Mouse (Mus musculus): ENCODE results near the gene Cstf1. TPM values are rescaled to one million over a fixed set of nuclear protein-coding genes. Genes with fewer than 3 reads are reported as not detected.

The Cstf1 gene
- 27.0 and 28.1 TPM in 2 replicates for polyA plus RNA-seq (2012; rRNA removed)

DNA sequence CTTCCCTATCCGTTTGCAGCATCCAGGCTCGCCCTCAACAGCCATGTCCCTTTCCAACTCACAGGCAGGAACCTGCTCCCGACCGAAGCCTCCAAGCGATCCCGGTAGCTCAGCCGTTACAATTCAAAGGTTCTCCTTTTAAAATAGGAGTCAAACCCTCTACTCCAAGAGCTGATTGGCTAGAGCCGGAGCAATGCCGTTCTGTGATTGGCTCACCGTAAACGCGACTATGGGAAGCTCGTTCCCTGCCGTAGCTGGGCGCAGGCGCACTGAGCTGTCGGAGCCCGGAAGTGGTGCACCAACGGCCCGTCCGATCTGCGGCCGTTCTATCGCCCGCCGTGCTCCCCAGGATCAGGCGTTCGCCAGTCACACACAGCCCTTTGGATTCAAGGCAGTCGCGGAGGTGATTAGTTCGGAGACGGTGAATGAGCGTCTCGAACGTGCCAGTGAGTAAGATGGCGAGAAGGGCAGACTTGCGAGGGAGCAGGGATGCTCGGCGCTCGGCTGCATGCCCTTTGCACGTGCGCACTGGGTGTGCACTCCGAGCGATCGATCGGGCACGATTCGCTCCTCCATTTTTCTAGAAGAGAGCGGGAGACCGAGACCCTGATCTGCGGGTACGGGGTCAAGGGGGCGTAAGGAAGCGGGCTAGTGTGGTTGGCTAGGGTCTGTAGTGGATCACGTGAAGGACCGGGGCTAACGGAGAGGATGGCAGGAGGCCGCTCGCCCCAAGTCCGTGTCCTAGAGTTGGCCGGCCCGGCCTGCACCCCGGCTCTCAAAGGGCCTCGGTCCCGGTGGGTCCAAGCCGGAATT, at the start of gene Cstf1, which contains the start of gene Aurka:
Gene Cstf1, plus strand, starts transcription at position 271 of the 813 bp plus-strand sequence.
Gene Aurka, minus strand, starts transcription at position 125 of the 813 bp plus-strand sequence.
- DNase-seq (ENCODE audit: low spot score), result peak; percentile 94

DNA sequence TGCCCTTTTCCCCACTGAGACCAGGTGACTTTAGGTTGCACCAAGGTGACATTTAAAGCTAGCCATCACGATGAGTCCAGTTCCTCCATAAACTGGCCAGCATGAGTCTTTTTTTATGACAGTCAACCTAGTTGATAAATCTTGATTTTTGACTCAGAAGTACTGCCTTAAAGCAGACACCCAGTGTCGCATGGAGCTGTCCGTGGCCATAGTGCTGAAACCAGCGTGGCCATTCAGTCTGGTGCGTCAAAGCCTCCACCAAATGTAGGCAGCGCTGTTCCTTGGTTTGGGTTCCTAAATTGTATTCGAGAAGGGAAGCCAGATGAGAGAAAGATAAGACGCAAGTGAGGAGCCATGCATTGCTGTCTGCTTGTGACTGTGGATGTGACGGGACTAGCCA, 49.6 kb upstream of the Cstf1 start:
- no peak for DNase-seq (ENCODE audit: low spot score)

DNA sequence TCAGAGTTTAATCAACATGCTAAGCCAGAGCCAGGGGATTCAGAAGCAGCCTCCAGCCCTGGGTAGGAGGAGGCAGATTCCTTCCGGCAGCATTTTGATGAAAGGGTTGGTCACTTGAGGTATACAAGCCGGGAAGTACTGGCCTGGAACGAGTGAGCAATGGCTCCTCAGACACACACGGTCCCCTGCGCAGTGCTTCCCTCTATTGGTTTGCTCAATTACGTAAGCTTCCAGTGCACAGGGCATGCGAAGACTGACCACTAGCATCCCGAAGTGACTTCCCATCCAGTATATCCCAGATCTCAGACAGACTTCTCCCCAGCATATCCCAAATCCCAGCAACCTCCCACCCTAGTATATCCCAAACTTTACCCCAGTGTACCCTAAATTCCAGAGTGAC, 42.2 kb upstream of the Cstf1 start:
- no peak for DNase-seq (ENCODE audit: low spot score)

DNA sequence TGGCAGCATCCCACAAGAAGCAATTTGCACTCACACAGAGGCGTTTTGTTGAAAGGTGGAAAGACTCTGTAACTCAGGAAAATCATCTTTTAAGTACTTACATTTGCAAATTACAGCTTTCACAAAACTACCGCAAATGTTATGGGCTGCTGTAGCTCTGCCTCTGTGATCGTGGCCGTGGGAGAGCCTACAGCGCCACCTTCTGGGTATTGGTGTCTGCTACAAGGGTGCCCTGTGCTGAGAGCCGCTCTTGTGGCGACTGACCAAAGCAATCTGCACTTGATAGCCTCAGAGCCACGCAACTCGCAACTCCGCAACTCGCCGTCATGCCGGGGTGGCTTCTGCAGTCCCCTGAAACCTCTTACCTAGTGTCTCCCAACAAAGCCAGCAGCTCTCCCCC, 41.3 kb upstream of the Cstf1 start:
- no peak for DNase-seq (ENCODE audit: low spot score)

DNA sequence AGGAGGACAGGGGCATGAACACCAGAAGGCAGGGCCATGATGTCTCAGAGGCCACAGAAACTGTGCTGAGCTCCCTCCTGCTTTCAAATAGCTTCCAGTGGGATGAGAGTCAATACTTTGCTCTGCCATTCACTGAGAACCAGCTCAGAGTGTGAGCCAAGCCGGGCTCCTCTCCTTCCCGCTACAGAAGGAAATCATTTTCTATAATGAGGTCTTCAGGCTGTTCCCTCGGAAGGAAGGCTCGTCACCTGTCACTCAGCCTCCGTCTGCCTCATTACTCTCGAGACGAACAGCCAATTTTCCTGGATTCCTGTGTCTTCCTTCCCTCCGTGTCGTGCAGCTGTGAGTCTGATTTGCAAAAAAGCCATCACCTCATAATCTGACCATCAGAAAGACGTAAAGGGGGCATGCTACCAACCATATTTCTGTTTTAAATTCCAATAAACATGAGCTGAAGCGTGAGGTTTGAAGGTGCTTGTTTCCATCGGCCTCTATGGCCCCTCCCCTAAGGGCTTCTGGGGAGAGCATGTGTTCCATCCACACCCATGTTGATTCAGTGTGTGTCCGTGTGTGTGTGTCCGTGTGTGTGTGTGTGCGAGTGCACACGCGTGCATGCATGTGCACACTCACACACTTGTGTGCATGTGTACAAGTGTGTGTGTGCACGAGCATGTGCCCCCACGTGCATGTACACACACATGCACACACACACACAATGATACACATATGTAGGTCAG, 32.1 kb upstream of the Cstf1 start:
- no peak for DNase-seq (ENCODE audit: low spot score)

DNA sequence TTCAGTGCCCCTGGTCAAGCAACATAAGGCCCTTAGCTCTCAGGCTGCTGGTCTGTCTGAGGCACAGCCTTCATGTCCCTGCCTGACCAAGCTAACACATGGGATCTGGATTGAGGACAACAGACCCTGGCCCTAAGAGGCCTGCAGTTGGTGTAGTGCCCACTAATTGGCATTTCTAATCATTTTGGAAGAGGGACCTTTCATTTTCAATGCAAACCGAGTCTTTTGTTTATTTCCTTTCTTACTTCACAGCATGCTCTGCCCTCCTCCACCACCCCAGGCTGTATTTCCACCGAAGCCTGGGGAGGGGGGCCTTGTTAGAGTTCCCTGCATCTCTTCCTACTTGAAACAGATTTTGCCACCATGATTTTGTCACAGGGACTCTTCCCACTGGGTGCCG, 29.5 kb upstream of the Cstf1 start:
- no peak for DNase-seq (ENCODE audit: low spot score)

DNA sequence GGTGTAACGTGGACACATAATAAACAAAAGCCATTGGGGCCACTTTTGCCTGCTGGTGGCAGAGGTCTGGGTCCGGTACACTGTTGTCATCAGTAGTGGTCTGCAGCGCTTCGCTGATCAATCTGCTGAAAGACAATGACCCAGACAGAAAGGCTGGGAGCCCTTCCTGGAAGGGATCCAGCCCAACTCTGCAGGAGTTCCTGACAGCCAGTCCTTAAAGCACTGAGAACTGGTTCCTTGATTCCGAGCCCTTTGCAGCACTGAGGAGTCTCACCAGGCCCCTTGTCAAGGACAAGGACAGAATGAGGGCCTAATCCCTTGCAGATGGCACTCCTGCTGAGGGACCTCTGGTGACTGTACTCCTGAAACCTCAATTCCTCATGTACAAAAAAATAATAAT, 28.9 kb upstream of the Cstf1 start:
- DNase-seq (ENCODE audit: low spot score), result no peak

DNA sequence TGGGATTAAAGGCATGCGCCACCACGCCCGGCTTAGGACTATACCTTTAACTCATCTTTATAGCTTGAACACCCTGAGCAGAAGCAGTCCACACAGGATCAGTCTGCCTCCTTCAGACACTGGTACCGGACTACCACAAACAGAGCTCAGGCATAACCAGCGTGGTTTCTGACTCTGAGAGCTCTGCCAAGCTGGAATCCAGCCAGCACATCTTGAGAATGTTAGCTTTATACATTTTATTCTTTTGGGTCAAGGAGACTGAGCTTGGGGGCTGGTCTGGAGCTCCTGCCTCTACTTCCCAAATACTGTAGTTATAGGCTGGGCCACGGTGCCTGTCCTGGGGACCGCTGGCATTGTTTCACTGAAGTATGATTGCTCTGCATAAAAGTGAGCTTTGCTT, 26.7 kb upstream of the Cstf1 start:
- DNase-seq (ENCODE audit: low spot score), result no peak

DNA sequence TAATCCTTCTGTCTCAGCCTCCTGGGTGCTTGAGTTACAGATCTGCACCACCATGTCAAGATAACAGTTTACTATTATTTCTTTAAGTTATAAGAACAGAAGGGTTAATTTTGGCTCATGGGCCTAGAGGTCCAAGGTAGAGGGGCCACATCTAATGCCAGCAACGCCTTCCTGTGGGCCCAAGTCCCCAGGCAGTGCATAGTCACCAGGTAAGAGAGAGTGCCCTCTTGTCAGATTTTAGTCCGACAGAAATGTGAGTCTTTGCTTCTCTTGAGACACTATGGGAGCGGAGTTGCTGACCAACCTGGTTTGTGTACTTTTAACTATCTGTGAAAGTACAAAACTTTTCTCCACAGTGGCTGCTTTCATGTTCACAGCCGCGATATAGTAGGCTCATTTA, 25.8 kb upstream of the Cstf1 start:
- DNase-seq (ENCODE audit: low spot score), result no peak

DNA sequence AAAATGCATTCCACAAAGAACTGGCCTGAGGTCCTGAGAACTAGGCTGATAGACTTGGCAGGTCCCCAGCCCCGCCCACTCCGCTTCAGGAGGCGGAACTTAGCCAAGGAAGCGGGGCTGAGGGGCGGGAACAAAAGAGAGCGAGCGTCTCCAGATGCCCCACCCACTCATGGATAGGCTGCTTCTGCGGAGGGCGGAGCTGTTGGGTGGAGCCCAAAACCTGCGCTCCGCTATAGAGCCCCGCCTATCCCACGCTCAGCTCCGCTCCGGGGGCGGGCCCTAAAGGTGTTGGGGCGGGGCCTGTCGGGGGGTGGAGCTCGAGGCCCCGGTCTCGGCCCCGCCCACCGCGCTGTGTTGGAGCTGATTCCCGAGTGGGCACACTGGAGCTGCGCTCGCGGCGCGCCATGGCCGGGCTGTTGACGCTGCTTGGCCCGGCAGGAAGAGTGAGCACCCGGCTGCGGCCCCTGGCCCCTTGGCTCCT, 25.2 kb upstream of the Cstf1 start, which contains the start of gene Fam210b:
Gene Fam210b, plus strand, starts transcription at position 308 of the 481 bp plus-strand sequence.
- DNase-seq (ENCODE audit: low spot score), result peak; percentile 93

DNA sequence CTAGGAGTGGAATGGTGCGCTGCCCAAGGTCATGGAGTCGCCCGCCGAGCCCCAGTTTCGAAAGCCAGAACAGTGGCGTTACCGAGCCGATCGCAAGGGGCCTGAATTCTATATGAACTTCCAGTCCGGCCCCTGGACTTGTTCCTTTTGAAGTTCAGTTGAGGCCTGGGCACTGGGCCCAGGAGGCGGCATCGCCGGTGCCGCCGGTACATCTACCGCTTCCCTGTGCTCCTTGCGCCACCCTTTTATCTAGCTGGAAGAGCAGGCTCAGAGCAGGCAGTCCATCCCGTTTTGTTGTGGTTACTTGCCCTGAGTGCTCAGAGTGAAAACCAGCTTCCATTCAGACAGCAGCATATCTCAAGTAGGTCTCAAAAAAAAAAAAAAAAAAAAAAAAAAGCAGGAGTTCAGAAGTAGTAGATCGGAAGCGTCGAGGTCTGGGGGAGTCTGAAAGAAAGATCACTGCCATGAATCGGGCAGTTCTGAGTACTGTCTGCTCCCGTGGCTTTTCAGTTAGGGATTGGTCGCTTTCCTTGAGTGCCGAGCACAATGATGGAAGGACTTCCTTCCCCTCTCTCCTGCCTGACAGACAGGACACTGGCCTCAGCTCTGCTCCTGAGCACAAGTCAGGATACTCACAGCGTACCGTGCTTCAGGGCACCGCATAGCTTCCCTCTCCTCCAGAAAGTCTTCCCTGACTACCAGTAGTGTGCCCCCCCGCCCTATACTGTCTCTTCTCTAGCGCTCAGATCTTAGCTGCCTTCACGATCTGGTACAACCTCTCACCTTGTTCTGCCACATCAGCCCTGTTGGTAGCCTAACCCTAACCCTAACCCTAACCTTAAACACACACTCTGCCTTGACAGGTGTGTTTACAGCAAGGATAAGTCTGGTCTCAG, 24.2 kb upstream of the Cstf1 start:
- DNase-seq (ENCODE audit: low spot score), result peak; percentile 36

DNA sequence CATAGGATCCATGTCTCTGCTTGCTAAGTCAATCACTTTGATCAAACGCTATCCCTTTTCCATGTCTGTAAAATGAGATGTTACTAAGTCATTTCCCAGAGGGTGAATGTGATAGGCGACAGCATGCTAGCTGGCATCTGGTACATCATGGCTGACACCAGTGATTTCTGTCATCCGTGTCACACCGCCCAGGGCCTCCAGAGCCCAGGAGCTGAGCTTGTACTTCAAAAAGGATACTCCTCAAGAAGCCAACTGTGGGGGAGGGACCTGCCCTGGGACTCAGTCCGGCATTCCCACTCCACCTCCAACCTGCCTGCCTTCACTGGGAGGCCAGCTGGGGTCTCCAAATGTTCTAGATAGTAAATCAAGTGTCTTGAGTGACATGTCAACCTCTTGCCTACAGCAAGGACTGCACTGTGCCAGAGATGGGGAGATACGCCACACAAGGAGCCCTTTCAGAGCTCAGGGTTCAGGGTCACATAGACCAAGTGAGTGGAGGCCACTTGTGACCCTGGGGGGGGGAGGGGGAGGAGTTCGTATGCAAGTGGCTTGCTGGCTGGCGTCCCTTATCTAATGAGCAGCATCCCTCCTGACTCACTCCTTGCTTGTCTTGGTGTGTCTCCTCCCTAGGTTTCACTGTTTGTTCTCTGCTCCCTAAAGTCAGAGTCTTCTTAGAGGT, 23.4 kb upstream of the Cstf1 start:
- no peak for DNase-seq (ENCODE audit: low spot score)

DNA sequence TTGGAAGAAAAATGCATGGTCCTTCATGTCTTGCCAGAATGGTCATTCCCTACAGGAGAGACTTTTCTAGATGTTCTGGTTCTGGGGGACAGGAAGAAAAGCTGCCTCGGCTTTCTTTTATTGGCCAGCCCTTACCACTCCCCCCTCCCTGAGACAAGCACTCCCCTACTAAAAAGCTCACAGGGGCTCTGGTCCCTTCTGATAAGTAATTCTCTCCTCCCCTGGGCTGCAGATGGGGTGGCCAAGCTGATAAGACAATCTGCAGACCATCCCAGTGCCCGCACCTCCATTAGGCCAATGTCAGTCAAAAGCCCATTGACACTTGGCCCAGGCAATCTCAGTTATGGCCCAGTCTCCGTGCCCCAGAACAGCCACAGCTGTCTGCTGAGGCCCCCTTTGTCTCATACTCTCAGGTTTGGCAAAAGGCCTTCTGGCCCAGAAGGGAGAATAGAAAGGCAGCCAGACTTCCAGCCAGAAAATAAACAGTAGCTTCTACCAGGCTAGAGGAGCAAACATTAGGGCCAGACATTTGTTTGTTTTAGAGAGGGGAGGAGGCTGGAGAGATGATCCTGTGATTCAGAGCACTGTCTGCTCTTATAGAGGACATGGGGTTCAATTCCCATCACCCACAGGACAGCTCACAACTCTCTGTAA, 22.1 kb upstream of the Cstf1 start:
- no peak for DNase-seq (ENCODE audit: low spot score)

DNA sequence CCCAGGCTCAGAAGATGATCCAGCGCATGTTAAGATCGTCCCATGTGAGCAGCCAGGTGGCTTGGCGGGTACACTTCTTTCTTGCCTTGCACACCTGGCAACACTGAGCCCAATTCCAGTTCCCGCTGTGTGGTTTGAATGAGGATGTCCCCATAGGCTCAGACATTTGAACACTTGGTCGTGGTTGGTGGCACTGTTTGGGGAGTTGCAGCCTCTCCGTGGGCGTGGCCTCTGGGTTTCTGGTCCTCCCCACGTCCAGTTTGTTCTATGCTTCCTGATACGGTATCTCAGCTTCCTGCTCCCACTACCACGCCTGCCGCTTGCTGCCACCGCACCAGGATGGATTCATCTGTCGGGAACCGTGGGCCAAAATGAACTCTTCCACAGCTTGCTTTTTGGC, 20.7 kb upstream of the Cstf1 start:
- no peak for DNase-seq (ENCODE audit: low spot score)

DNA sequence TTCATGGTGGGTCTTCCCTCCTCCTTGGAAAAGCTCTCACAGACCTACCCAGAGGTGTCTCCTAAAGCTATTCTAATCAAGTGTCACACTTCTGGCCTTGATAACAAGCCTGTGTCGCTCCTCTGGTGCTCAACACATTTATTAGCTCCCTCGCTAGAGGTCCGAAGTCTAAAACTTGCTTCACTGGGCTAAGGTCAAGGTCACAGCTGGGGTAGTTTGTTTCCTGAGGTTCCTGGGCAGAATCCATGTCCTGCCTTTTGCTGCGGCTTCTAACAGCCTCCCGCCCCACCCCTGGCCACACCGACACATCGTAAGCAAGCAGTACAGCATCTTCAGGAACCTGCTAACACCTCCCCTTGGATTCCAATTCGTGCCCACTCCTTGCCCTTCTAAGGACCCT, 19.7 kb upstream of the Cstf1 start:
- DNase-seq (ENCODE audit: low spot score), result no peak

DNA sequence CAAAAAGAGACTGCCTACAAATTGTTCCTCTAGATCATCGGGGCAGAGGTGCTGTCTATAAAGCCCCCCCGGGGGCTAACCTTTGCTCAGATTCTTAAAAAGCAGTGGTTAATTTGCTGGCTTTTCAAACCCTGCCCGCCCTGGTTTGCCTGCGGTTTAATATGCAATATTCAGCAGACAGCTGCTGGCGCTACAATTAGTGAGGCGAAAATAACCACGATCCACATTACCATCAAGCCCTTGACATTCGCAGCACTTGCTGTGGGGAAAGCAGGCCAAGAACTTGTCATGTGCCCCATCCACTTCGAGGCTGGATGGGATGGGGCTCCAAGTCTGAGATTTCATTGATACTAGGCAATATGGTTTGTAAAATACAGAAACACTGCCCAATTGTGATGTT, 17.3 kb upstream of the Cstf1 start:
- no peak for DNase-seq (ENCODE audit: low spot score)

DNA sequence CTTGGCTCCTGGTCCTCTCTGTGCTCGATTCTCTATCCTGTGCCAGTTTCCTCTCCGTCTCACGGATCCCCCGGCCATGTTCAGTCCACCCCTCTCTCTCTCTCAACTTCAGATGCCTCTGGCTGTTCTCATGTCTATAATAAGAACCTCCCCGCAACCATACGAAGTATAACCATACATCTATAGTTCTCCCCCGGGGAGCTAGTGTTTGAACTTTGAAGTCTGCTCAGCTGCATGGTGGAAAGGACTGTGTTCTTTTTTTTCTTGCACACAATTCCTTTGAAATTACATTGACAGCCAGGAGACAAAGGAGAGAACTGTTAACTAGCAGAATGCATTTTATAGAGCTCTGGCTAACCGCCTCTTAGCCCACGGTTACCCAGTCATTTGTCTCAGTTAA, 15.7 kb upstream of the Cstf1 start:
- DNase-seq (ENCODE audit: low spot score), result no peak

DNA sequence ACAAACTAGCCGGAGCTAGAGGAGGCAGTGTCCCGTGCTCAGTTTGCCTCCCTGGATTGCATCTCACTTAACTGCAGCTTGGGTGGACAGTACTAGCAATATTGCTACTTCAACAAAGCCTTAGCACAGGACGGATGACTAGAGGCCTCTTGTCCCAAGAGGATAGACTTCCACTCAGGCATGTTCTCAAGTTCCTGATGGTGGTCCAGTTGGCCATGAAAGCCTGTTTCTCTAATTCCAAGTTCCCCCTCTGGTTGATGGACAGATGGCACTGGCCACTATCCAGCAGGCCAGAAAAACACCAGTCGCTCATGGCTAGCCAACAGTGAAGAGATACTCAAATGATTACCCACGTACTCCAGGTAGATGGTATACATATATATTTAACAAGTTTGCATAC, 14.6 kb upstream of the Cstf1 start:
- no peak for DNase-seq (ENCODE audit: low spot score)

DNA sequence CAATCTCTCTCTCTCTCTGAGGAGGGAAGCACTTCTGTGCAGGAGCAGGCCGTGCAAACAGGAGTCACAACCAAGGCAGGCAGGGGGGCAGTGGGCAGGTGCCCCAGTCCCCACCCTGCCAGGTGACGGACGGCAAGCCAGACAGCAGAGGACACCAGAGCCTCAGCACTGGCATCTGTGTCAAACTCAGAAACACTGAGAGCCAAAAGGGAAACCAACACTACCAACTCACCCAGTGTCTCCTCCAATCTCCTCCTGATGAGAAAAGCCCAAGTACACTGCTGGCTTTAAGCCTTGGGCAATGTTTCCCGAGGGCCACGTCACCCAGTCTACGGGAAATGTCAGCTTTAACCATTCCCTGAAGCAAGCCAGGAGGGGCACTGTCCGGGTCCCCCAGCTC, 7.3 kb upstream of the Cstf1 start:
- DNase-seq (ENCODE audit: low spot score), result no peak

DNA sequence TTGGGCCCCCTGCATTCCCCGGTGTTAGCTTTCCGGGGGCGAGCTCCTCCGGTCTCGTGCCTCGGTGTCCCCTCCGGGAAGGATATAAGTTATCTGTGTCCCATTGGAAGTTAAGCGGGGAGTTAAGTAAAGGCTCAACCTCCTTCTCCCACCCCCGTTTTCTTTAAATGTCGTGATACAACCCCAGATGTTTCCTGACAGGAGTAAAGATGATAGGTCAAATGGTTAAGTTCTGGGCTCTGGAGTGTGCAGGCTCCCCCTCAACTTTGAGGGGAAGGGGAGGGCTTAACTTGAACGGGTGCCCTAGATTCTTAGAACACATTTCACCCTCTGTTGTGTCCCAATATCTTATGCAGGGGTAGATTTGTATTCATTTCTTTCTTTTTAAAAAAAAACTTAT, 777 bp downstream of the Cstf1 start:
- no peak for DNase-seq (ENCODE audit: low spot score)

DNA sequence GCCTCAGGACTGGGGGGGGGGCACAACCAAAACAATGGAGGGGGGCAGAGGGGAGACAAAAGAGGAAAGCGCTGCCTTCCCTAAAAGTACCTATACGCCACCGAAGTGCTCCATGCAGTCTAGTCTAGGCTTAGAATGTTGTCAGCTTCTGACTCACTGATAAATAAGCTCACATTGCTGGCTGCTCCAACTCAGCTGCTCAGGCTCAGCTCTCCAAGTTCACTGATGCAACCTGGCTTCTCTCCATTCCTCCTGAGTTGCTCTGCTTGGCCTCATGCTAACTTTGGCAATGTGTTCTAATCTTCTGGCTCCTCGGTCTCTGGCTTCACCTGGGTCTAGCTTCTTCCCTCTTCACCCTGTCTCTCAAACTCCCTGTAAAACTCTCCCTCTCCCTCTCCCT, 6.1 kb downstream of the Cstf1 start:
- DNase-seq (ENCODE audit: low spot score), result no peak
